Mouse (Mus musculus) heart, embryonic 10.5 days (tissue): ENCODE data around the gene Cdc42. TPM values are rescaled to one million over a fixed set of nuclear protein-coding genes. Genes with fewer than 3 reads are reported as not detected.

Experiments used
- DNase-seq: peaks from one replicate; pipeline ENCODE4 v3.0.0-alpha.2; 2017; ENCODE audit warnings: low spot score
- H3K27ac ChIP-seq: fragments of 300-500 bp; sonication (generic); 2 replicates; pipeline ENCODE4 v1.5.1; 2016; ENCODE audit warnings: mild to moderate bottlenecking
- H3K27me3 ChIP-seq: fragments of 300-500 bp; sonication (generic); 2 replicates; pipeline ENCODE4 v1.6.1; 2016; ENCODE audit warnings: mild to moderate bottlenecking; ENCODE audit not compliant: poor library complexity, insufficient read depth, severe bottlenecking
- H3K36me3 ChIP-seq: fragments of 300-500 bp; sonication (generic); 2 replicates; pipeline ENCODE4 v1.6.1; 2016; ENCODE audit warnings: mild to moderate bottlenecking, moderate library complexity
- H3K4me1 ChIP-seq: fragments of 300-500 bp; sonication (generic); 2 replicates; pipeline ENCODE4 v1.6.1; 2016; ENCODE audit warnings: mild to moderate bottlenecking
- H3K4me3 ChIP-seq: fragments of 300-500 bp; sonication (generic); 2 replicates; pipeline ENCODE4 v1.5.1; 2016; ENCODE audit warnings: mild to moderate bottlenecking, moderate library complexity
- H3K9me3 ChIP-seq: fragments of 300-500 bp; sonication (generic); 2 replicates; pipeline ENCODE4 v1.6.1; 2016; ENCODE audit warnings: mild to moderate bottlenecking, moderate library complexity
- WGBS: fragments of 180-500 bp; shearing (Covaris S2); methylation state at CpG from one replicate; pipeline ENCODE4 v1.1.7; 2016; 5-methylcytosine and 5-hydroxymethylcytosine counted together
- polyA plus RNA-seq: library from polyadenylated mRNA; unstranded; fragments of >200 nt; fragmentation: Nextera tagmentation; extraction: Ambion mirVana; gene quantifications from 2 replicates; pipeline ENCODE4 v1.2.1, GENCODE M21; 2016

Cdc42 gene
- polyA plus RNA-seq, 1 experiment from 2014 or later, result 560 TPM

- DNase-seq, result no peak
- H3K9me3 ChIP-seq, result no peaks in the 10 kb centered on the region
- H3K27ac ChIP-seq, result no peak overlapping the region
- peaks cover 19% of the 10 kb centered on the region for H3K4me1 ChIP-seq
- H3K36me3 ChIP-seq, result no peaks in the 10 kb centered on the region
- H3K27me3 ChIP-seq, result no peaks in the 10 kb centered on the region
- 89% methylated on average over 10 of the region's 10 CpGs for WGBS
- H3K4me3 ChIP-seq, result no peak overlapping the region
Observed at GRCm38 (mm10) chr4:137379713-137380255, 22.3 kb upstream of the Cdc42 start.

DNA sequence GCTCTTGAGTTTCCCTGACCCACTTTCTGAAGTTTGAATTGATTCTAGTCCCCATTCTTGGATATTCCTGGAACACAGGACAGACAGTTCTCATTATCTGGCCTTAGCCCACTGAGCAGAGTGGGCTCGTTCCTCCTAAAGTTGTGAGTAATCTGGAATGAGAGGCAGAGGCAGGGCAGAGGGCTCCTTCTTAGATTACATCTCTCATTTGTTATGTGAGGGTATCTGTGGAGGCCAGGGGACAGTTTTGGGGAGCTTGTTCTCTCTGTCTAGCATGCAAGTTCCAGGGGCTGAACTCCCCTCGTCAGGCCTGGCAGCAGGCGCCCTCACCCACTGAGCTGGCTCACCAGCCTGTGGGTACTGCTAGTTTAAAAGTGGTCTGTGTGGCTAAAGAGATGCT is 21.6 kb upstream of the Cdc42 start:
- DNase-seq, result no peak
- WGBS, result 82% methylated on average over 3 of the region's 3 CpGs
- no peaks in the 10 kb centered on the region for H3K27me3 ChIP-seq
- H3K9me3 ChIP-seq, result no peaks in the 10 kb centered on the region
- H3K4me3 ChIP-seq, result no peak overlapping the region
- H3K27ac ChIP-seq, result no peak overlapping the region
- H3K4me1 ChIP-seq, result peaks cover 19% of the 10 kb centered on the region
- no peaks in the 10 kb centered on the region for H3K36me3 ChIP-seq

GRCm38 (mm10) chr4:137377526-137378304 is 20.2 kb upstream of the Cdc42 start:
- WGBS, result 79% methylated on average over 4 of the region's 4 CpGs

GRCm38 (mm10) chr4:137376778-137377177 is 19.3 kb upstream of the Cdc42 start:
- 51% methylated on average over 2 of the region's 2 CpGs for WGBS
- peaks cover 32% of the 10 kb centered on the region for H3K4me1 ChIP-seq
- no peak for DNase-seq

More at GRCm38 (mm10) chr4:137377526-137378304, 20.2 kb upstream of the Cdc42 start:
- Histone ChIP-seq H3K27ac (no peak overlapping the region; the same call in 1 of the 2 replicates), H3K4me3 (no peak overlapping the region), H3K9me3 (no peaks in the 10 kb centered on the region), H3K4me1 (peaks cover 27% of the 10 kb centered on the region), H3K27me3 (no peaks in the 10 kb centered on the region), H3K36me3 (no peaks in the 10 kb centered on the region)
- no peak for DNase-seq

GRCm38 (mm10) chr4:137375314-137376278 is 18.1 kb upstream of the Cdc42 start:
- Histone ChIP-seq H3K4me3 (peak overlapping the region; percentile 19), H3K36me3 (no peaks in the 10 kb centered on the region), H3K27ac (peak overlapping the region; percentile 62; the same call in 1 of the 2 replicates), H3K27me3 (no peaks in the 10 kb centered on the region), H3K4me1 (peaks cover 27% of the 10 kb centered on the region), H3K9me3 (no peaks in the 10 kb centered on the region)
- DNase-seq, result no peak
- whole genome bisulfite sequencing, result 39% methylated on average over 19 of the region's 19 CpGs

More at GRCm38 (mm10) chr4:137376778-137377177, 19.3 kb upstream of the Cdc42 start:
- H3K27me3 ChIP-seq, result no peaks in the 10 kb centered on the region
- H3K27ac ChIP-seq, result no peak overlapping the region
- H3K9me3 ChIP-seq, result no peaks in the 10 kb centered on the region
- no peaks in the 10 kb centered on the region for H3K36me3 ChIP-seq
- no peak overlapping the region for H3K4me3 ChIP-seq

DNA sequence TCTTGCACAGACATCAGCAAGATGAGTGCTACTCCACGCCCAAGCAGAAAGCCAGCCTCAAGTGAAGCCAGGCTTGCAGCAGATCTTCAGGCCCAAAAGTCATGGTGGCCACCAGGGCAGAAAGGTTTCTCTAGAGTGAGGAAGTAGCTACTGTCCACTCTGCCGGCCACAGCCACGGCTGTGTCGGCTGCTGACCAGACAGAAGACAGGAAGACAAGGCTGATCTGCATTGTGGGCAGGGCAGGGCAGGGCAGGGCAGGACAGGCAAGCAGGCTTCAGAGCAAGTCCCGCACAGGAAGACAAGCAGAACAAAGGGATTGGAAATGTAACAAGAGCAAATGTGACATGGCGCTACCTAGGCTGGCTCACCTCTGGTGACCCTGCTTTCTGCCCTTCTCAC is 16.2 kb upstream of the Cdc42 start:
- Histone ChIP-seq H3K27ac (peak overlapping the region; percentile 2; the same call in 1 of the 2 replicates), H3K4me1 (peaks cover 36% of the 10 kb centered on the region), H3K36me3 (no peaks in the 10 kb centered on the region), H3K27me3 (no peaks in the 10 kb centered on the region), H3K4me3 (no peak overlapping the region), H3K9me3 (no peaks in the 10 kb centered on the region)
- WGBS, result 50% methylated on average over 6 of the region's 6 CpGs
- no peak for DNase-seq

DNA sequence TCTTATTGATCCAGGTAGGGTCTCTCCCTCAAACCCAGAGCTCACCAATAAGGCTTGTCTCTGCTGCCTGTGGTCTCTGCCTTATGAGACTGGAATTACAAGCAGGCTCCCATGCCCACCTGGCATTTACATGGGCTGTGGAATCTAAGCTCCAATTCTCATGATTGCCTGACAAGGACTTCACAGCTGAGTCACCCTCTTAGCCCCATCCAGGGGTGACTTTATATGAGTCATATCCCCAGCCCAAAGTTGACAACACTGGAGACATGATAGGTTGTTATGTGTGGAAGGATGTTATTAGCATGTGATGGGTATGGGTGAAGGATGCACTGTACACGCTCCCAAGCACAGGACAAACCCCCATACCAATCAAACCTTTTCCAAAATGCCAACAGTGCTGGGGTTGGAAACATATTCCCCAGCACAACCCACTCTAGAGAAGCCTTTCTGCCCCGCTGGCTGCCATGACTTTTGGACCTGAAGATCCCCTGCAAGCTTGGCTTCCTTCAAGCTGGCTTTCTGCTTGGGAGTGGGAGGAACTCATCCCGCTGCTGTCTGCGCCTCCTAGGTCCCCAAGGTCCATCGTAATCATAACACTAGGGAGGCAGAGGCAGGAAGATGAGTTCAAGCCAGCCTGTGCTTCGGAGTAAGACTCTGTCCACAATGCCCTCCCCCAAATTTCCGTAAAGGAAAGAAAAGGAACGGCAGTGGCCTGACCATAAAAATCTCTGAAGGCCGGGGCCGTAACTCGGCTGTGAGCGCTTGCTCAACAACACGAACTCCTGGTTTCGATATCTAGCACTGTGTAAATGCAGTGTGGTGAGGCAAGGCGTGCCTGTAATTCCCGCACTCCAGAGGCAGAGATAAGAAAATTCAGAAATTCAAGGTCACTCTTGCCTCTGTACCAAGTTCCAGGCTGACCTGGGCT is 14.3 kb upstream of the Cdc42 start:
- no peak for DNase-seq
- Histone ChIP-seq H3K4me1 (peaks cover 48% of the 10 kb centered on the region), H3K27me3 (no peaks in the 10 kb centered on the region), H3K9me3 (no peaks in the 10 kb centered on the region), H3K27ac (no peak overlapping the region; the same call in 1 of the 2 replicates), H3K36me3 (no peaks in the 10 kb centered on the region), H3K4me3 (no peak overlapping the region)
- WGBS, result 81% methylated on average over 16 of the region's 16 CpGs

DNA sequence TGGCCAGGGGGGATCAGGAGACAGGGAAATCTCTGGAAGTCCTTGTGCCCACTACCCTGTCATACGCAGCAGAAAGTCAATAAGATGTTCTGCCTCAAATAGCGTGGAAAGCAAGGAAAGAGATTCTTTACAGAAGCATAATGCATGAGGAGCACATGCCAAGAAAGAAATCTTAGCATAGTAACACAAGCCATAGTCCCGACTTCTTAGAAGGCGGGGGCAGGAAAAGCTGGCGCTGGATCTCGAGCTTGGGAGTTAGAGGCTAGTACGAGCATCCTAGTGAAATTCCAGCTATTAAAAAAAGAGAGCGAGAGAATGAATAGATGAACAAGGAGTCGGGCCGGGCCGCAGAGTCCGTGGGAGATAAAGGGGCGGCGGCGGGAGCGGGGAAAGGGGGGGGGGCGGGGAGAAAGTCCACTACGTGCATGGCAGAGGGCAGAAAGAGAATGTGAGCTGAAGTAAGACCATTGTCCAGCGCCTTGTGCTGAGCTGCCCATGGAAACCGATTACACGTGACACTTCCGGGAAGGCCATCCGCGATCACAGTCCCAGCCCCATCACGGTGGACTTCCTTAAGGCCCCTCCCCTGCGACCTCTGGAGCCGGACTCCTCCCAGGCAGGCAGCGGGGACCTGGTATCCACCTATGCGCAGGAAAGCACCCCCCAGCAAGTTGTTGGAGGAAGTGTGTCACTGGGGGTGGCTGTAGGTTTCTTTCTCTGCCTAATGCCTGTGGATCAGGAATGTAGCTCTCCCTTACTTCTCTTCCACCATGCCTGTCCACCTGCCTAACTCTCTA is 12.6 kb upstream of the Cdc42 start:
- no peaks in the 10 kb centered on the region for H3K27me3 ChIP-seq
- no peaks in the 10 kb centered on the region for H3K36me3 ChIP-seq
- DNase-seq, result peak; percentile 91
- H3K4me3 ChIP-seq, result peak overlapping the region; percentile 58
- peaks cover 38% of the 10 kb centered on the region for H3K4me1 ChIP-seq
- WGBS, result 12% methylated on average over 29 of the region's 29 CpGs
- H3K27ac ChIP-seq, result peak overlapping the region; percentile 85
- no peaks in the 10 kb centered on the region for H3K9me3 ChIP-seq

GRCm38 (mm10) chr4:137368198-137368597 is 10.7 kb upstream of the Cdc42 start:
- no peak for DNase-seq
- WGBS, result 25% methylated on average over 1 of the region's 1 CpGs
- Histone ChIP-seq H3K27me3 (no peaks in the 10 kb centered on the region), H3K27ac (peak overlapping the region; percentile 24; the same call in 1 of the 2 replicates), H3K9me3 (no peaks in the 10 kb centered on the region), H3K4me1 (peaks cover 27% of the 10 kb centered on the region), H3K36me3 (no peaks in the 10 kb centered on the region), H3K4me3 (no peak overlapping the region)

DNA sequence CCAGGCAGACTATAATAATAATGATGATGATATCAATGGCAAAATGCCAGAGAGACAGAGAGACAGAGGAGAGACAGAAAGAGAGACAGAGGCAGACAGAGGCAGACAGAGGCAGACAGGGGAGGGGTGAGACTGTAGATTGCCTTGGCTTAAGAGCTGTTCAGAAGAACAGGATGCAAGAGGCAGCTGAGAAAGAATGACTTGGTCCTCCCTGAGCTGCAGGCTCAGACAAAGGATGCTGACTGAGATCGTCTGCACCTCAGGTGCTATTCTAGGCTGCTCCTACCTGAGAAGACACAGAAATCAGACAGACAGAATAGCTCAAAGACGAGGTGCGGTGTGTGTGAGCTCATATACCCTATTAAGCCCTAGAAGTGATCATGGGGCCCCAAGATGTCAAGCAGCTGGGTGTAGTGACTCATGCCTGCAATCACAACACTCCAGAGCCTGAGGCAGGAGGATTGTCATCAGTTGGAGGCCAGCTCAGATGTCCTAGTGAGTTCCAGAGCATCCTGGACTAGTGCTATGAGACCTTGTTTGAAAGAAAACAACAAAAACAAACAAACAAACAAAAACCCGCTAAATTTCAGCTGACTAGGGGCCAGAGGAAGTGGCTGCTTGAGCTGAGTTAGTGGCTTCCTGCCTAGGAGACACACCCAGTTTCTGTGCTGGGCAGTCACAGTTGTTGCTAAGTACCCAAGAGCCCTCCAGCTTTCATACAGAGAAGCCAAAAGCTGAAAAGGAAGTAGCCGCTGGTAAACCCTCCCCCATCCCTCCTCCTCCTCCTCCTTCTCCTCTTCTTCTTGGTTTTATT is 10.0 kb upstream of the Cdc42 start:
- DNase-seq, result no peak
- 37% methylated on average over 5 of the region's 5 CpGs for WGBS
- no peak overlapping the region for H3K4me3 ChIP-seq

DNA sequence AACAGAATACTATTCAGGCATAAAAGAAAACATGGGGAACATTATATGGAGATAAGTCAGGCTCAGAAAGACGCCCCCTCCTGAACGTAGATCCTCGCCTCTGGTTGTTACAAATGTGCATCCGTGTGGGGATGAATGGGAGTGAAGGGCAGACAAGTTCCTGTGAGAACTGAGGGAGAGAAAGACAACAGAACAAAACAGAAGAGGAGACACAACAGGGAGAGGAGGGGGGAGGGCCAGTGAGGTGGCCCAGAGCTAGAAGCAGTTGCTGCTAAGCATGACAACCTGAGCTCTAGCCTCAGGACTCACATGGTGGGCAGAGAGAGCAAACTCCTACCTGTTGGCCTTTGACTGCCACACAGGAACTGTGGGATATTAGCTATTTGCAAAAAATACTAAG is 8.6 kb upstream of the Cdc42 start:
- Histone ChIP-seq H3K4me3 (no peak overlapping the region), H3K27me3 (no peaks in the 10 kb centered on the region), H3K9me3 (no peaks in the 10 kb centered on the region), H3K27ac (no peak overlapping the region), H3K4me1 (peaks cover 21% of the 10 kb centered on the region), H3K36me3 (no peaks in the 10 kb centered on the region)
- WGBS, result 84% methylated on average over 4 of the region's 4 CpGs
- no peak for DNase-seq

More for the DNA sequence above, 10.0 kb upstream of the Cdc42 start:
- Histone ChIP-seq H3K9me3 (no peaks in the 10 kb centered on the region), H3K36me3 (no peaks in the 10 kb centered on the region), H3K27ac (peak overlapping the region; percentile 67), H3K27me3 (no peaks in the 10 kb centered on the region), H3K4me1 (peaks cover 27% of the 10 kb centered on the region)
